Mouse (Mus musculus) kidney, embryonic 14.5 days (tissue): ENCODE measurements around the gene Capn1. TPM values are rescaled to one million over a fixed set of nuclear protein-coding genes. Genes with fewer than 3 reads are reported as not detected.

Source experiments
- ATAC-seq: fragments of 200-750 bp; cut with Nextera tagmentation; 2 replicates; pipeline ENCODE4 v1.8.0; 2017; ENCODE audit warnings: moderate number of reproducible peaks, mild to moderate bottlenecking, moderate TSS enrichment, moderate library complexity; ENCODE audit not compliant: low FRiP score, low TSS enrichment
- H3K27ac ChIP-seq: fragments of 300-500 bp; sonication (generic); 2 replicates; pipeline ENCODE4 v1.5.1; 2014; ENCODE audit warnings: low read depth, mild to moderate bottlenecking, low read length, moderate library complexity, mixed read lengths
- H3K27me3 ChIP-seq: fragments of 300-500 bp; sonication (generic); 2 replicates; pipeline ENCODE4 v1.6.1; 2014; ENCODE audit warnings: mild to moderate bottlenecking, low read length; ENCODE audit not compliant: control insufficient read depth, insufficient read depth
- H3K36me3 ChIP-seq: fragments of 300-500 bp; sonication (generic); 2 replicates; pipeline ENCODE4 v1.6.1; 2014; ENCODE audit warnings: low read length, mixed read lengths; ENCODE audit not compliant: control insufficient read depth, insufficient read depth
- H3K4me1 ChIP-seq: fragments of 300-500 bp; sonication (generic); 2 replicates; pipeline ENCODE4 v1.6.1; 2014; ENCODE audit warnings: low read length, mixed read lengths; ENCODE audit not compliant: control insufficient read depth, insufficient read depth
- H3K4me2 ChIP-seq: fragments of 300-500 bp; sonication (generic); replicated peaks from 2 replicates; pipeline ENCODE4 v1.6.1; 2014; ENCODE audit warnings: low read depth, mild to moderate bottlenecking, low read length
- H3K4me3 ChIP-seq: fragments of 300-500 bp; sonication (generic); 2 replicates; pipeline ENCODE4 v1.5.1; 2014; ENCODE audit warnings: mild to moderate bottlenecking, low read length
- H3K9ac ChIP-seq: fragments of 300-500 bp; sonication (generic); 2 replicates; pipeline ENCODE4 v1.6.1; 2014; ENCODE audit warnings: low read depth, mild to moderate bottlenecking, low read length, moderate library complexity
- H3K9me3 ChIP-seq: fragments of 300-500 bp; sonication (generic); 2 replicates; pipeline ENCODE4 v1.6.1; 2016; ENCODE audit warnings: low read length; ENCODE audit not compliant: control insufficient read depth
- WGBS: fragments of 180-500 bp; shearing (Covaris S2); extraction: QIAGEN DNeasy Blood & Tissue Kit; methylation state at CpG from one replicate; pipeline ENCODE4 v1.1.7; 2014; 5-methylcytosine and 5-hydroxymethylcytosine counted together
- polyA plus RNA-seq: library from polyadenylated mRNA; unstranded; fragments of >200 nt; fragmentation: Nextera tagmentation; extraction: Ambion mirVana; gene quantifications from 2 replicates; pipeline ENCODE4 v1.2.1, GENCODE M21; 2014

The Capn1 gene
- polyA plus RNA-seq, 1 experiment from 2014 or later: 8.6 TPM

GRCm38 (mm10) chr19:5988815-5989452 lies 26.8 kb downstream of the Capn1 start:
- Histone ChIP-seq H3K27ac (0 out of 2 replicates have a peak overlapping the region, but pooled peaks have one; percentile 24), H3K4me1 (peaks cover 8% of the 10 kb centered on the region), H3K9me3 (no peaks in the 10 kb centered on the region), H3K9ac (peak overlapping the region; percentile 50), H3K4me2 (peak overlapping the region; percentile 32; the same call in 1 of the 2 replicates), H3K27me3 (no peaks in the 10 kb centered on the region), H3K36me3 (no peaks in the 10 kb centered on the region), H3K4me3 (no peak overlapping the region)
- WGBS: 1% methylated on average over 13 of the region's 13 CpGs
- peak; percentile 83 for ATAC-seq

GRCm38 (mm10) chr19:5988027-5988814 lies 27.5 kb downstream of the Capn1 start:
- ATAC-seq: no peak
- H3K27me3 ChIP-seq: no peaks in the 10 kb centered on the region
- 59% methylated on average over 5 of the region's 5 CpGs for WGBS
- peaks cover 8% of the 10 kb centered on the region for H3K4me1 ChIP-seq
- H3K4me3 ChIP-seq: no peak overlapping the region
- peak overlapping the region; percentile 50; the same call in 1 of the 2 replicates for H3K9ac ChIP-seq
- H3K4me2 ChIP-seq: no peak overlapping the region
- H3K9me3 ChIP-seq: no peaks in the 10 kb centered on the region
- no peaks in the 10 kb centered on the region for H3K36me3 ChIP-seq
- H3K27ac ChIP-seq: 0 out of 2 replicates have a peak overlapping the region, but pooled peaks have one; percentile 59

DNA sequence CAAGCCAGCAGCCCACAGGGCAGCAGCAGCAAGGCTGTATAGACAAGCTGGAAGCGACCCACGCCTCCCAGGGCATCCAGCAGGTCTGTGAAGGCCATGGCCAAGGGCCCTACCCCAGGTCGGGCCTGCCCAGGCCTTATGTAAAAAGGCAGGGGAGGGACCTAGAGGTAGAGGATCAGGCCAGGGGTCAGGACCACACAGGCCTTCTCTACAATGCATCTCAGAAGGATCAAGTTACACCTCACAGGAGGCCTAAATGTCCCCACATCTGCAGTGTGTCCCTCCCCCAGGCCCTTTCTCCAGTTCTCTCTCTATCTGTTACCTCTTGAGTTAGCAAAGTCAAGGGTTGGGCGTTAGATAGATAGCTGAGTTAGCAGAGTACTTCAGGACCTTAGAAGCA lies 29.7 kb downstream of the Capn1 start, which contains the start of gene Slc22a20:
Gene Slc22a20, minus strand, starts transcription at position 101 of the 400 bp plus-strand sequence.
- Histone ChIP-seq H3K36me3 (no peaks in the 10 kb centered on the region), H3K4me2 (no peak within 1 kb of the TSS), H3K4me3 (no peak within 1 kb of the TSS), H3K27me3 (no peaks in the 10 kb centered on the region), H3K4me1 (peaks cover 8% of the 10 kb centered on the region), H3K9ac (no peak within 1 kb of the TSS), H3K9me3 (no peaks in the 10 kb centered on the region), H3K27ac (no peak within 1 kb of the TSS)
- ATAC-seq: no peak
- WGBS: 21% methylated on average over 4 of the region's 4 CpGs

- Histone ChIP-seq H3K27me3 (no peaks in the 10 kb centered on the region), H3K4me1 (no peaks in the 10 kb centered on the region), H3K9ac (no peak overlapping the region), H3K27ac (no peak overlapping the region), H3K36me3 (no peaks in the 10 kb centered on the region), H3K4me3 (no peak overlapping the region), H3K9me3 (no peaks in the 10 kb centered on the region), H3K4me2 (no peak overlapping the region)
- ATAC-seq: no peak
- 77% methylated on average over 9 of the region's 9 CpGs for WGBS
Measured at GRCm38 (mm10) chr19:5980477-5980876, 35.2 kb downstream of the Capn1 start.

DNA sequence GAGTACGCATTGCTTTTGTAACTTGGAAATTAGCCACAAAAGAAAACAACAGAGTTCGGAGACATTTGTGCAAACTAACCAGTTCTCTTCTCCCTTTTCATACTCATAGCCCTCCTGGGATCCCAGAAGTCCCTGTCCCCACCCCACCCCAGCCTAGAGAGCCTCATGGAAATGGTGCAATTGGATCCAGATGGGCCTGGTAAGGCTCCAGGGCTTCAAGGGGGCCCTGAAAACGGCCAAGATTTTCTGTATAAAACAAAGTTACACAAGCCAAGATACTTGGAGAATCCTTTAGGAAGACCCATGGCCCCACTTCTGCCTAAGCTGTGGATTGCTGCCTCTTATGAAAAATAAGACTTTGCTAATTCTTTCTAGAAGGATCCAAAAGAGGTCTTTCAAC lies 38.0 kb downstream of the Capn1 start:
- Histone ChIP-seq H3K4me1 (no peaks in the 10 kb centered on the region), H3K4me3 (no peak overlapping the region), H3K27ac (no peak overlapping the region), H3K9ac (no peak overlapping the region), H3K4me2 (no peak overlapping the region), H3K36me3 (no peaks in the 10 kb centered on the region), H3K27me3 (no peaks in the 10 kb centered on the region), H3K9me3 (no peaks in the 10 kb centered on the region)
- ATAC-seq: no peak
- 76% methylated on average over 3 of the region's 3 CpGs for WGBS

DNA sequence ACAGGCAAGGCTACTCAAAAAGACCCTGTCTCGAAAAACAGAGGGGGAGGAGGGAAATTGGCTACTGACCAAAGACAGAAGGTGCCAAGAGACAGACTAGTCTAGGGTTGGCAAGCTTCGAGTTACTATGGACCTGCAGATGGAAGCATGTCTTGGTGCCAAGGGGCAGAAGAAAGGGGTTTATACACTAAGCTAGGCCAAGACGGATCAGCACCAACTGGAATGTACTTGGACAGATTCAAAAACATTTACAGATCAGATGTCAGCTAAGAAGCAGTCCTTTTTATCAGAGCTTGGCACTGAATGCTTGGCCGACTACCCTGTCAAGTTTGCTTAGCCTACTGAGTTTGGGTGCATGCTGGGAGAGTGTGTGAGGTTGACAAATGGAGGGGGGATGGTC lies 40.0 kb downstream of the Capn1 start:
- Histone ChIP-seq H3K4me1 (no peaks in the 10 kb centered on the region), H3K27me3 (no peaks in the 10 kb centered on the region), H3K36me3 (no peaks in the 10 kb centered on the region), H3K9me3 (no peaks in the 10 kb centered on the region), H3K27ac (no peak overlapping the region), H3K9ac (no peak overlapping the region), H3K4me3 (no peak overlapping the region), H3K4me2 (no peak overlapping the region)
- 76% methylated on average over 4 of the region's 4 CpGs for WGBS
- ATAC-seq: no peak

GRCm38 (mm10) chr19:5975112-5975511 lies 40.6 kb downstream of the Capn1 start:
- Histone ChIP-seq H3K9ac (no peak overlapping the region), H3K27ac (no peak overlapping the region), H3K36me3 (no peaks in the 10 kb centered on the region), H3K4me2 (no peak overlapping the region), H3K9me3 (no peaks in the 10 kb centered on the region), H3K4me1 (no peaks in the 10 kb centered on the region), H3K27me3 (no peaks in the 10 kb centered on the region), H3K4me3 (no peak overlapping the region)
- no peak for ATAC-seq
- 79% methylated on average over 4 of the region's 4 CpGs for WGBS

DNA sequence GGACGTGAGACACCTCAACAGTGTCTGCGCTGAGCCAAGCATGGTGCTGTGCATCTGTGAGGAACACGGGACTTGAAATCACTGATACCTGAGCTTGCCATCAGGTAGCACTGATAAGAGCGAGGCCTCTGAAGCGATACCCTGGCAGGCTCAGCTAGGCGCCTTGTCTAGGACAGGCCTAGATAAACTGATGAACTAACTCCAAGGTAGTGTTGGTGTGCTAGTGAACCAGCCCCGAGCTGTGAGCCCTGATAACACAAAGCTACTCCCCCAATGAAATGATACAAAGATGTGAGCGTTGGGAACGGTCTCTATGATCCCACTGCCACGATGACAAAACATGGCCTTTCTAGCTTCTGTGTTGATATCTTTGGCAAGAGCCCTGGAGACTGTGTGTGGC lies 48.0 kb downstream of the Capn1 start:
- ATAC-seq: no peak
- Histone ChIP-seq H3K27me3 (no peaks in the 10 kb centered on the region), H3K4me3 (no peak overlapping the region), H3K36me3 (no peaks in the 10 kb centered on the region), H3K4me2 (no peak overlapping the region), H3K27ac (no peak overlapping the region), H3K4me1 (peaks cover 7% of the 10 kb centered on the region), H3K9me3 (no peaks in the 10 kb centered on the region), H3K9ac (no peak overlapping the region)
- 86% methylated on average over 10 of the region's 10 CpGs for WGBS

DNA sequence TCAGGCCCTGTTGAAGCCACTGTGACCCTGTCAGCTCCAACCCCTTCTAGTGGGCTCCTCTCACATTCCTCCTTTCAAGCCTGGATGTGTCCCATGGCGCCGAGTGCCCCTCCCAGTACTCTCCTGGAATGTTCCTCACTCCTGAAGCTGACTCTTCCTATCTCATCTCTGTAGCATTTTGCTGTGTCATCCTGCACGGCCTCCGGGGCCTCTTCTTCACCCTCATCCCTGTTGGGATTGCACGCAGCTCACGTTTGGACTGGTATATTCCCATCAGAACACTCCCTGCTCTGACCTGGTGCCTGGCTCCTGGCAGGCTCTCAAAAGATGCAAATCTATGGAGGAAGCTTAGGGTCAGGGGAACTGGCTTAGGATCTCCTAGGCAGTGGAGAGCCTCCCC lies 48.9 kb downstream of the Capn1 start:
- Histone ChIP-seq H3K9ac (no peak overlapping the region), H3K9me3 (no peaks in the 10 kb centered on the region), H3K36me3 (no peaks in the 10 kb centered on the region), H3K4me3 (no peak overlapping the region), H3K27ac (no peak overlapping the region), H3K4me1 (peaks cover 12% of the 10 kb centered on the region), H3K4me2 (no peak overlapping the region), H3K27me3 (no peaks in the 10 kb centered on the region)
- no peak for ATAC-seq
- 63% methylated on average over 6 of the region's 6 CpGs for WGBS
